Mouse (Mus musculus) E14TG2a.4 (cell line): ENCODE results near the gene Ms4a10.

ENCODE experiments used
- CTCF ChIP-seq: conservative IDR thresholded peaks from 2 replicates; pipeline ENCODE4 v1.5.1; 2014; ENCODE audit warnings: low read length
- NANOG ChIP-seq: IDR thresholded peaks from 2 replicates; pipeline ENCODE4 v1.6.1; 2014; ENCODE audit warnings: borderline replicate concordance, low read length, mixed read lengths

- TF ChIP-seq CTCF: no peak
- TF ChIP-seq NANOG: no peak
Observed at GRCm38 (mm10) chr19:10916506-10916905, 58.0 kb downstream of the Ms4a10 start.
